Mouse (Mus musculus): Measurements from ENCODE around the gene Kcne2.

DNA sequence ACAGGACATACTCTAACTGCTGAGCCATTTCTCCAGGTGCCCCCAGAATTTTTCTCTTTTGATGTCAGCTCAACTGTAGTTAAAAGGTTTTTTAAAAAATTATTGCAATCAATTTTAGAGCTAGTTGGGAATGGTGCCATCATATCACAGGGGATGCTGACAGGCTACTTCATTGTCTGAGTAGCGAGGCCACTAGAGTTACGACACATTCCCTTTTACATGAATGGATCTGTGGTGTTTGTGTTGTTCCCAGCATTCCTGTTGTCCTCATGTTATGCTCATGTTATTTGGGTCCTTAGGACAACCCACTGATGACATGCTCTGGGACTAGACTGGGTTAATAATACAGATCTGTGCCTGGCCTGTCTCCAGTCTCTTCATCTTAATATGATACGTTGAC, 42.5 kb upstream of the Kcne2 start:
- TF ChIP-seq POLR2A (IDR thresholded peaks at IDR 0.05; ENCODE audit: low read depth, low read length) (no peak), CTCF (conservative IDR thresholded peaks at IDR 0.05; ENCODE audit: insufficient read depth, insufficient read length, low read depth, low read length) (no peak)

Data from kidney, adult 2 months (tissue).